Mouse (Mus musculus) kidney, postnatal 0 days (tissue): ENCODE measurements around the gene Hs6st2. TPM values are rescaled to one million over a fixed set of nuclear protein-coding genes. Genes with fewer than 3 reads are reported as not detected.

Experiments
- ATAC-seq: fragments of 200-750 bp; cut with Nextera tagmentation; replicated peaks from 2 replicates; pipeline ENCODE4 v1.8.0; 2017; ENCODE audit warnings: low read depth, moderate number of reproducible peaks, moderate TSS enrichment, moderate library complexity; ENCODE audit not compliant: low FRiP score
- DNase-seq: peaks from one replicate; pipeline ENCODE4 v3.0.0-alpha.2; 2016; ENCODE audit warnings: low spot score
- H3K27ac ChIP-seq: fragments of 300-500 bp; sonication (generic); 2 replicates; pipeline ENCODE4 v1.5.1; 2014; ENCODE audit warnings: mild to moderate bottlenecking
- H3K27me3 ChIP-seq: fragments of 300-500 bp; sonication (generic); 2 replicates; pipeline ENCODE4 v1.6.1; 2014; ENCODE audit warnings: low read length, mixed read lengths; ENCODE audit not compliant: insufficient read depth
- H3K36me3 ChIP-seq: fragments of 300-500 bp; sonication (generic); 2 replicates; pipeline ENCODE4 v1.6.1; 2014; ENCODE audit warnings: low read length, mixed read lengths; ENCODE audit not compliant: insufficient read depth
- H3K4me1 ChIP-seq: fragments of 300-500 bp; sonication (generic); replicated peaks from 2 replicates; pipeline ENCODE4 v1.6.1; 2014; ENCODE audit warnings: antibody characterized with exemption, low read length, mixed read lengths; ENCODE audit not compliant: insufficient read depth
- H3K4me2 ChIP-seq: fragments of 300-500 bp; sonication (generic); 2 replicates; pipeline ENCODE4 v1.6.1; 2014; ENCODE audit warnings: mild to moderate bottlenecking, low read length, moderate library complexity, mixed read lengths
- H3K4me3 ChIP-seq: fragments of 300-500 bp; sonication (generic); replicated peaks from 2 replicates; pipeline ENCODE4 v1.5.1; 2014; ENCODE audit warnings: low read depth, low read length
- H3K9ac ChIP-seq: fragments of 300-500 bp; sonication (generic); 2 replicates; pipeline ENCODE4 v1.6.1; 2014; ENCODE audit warnings: low read depth, low read length
- H3K9me3 ChIP-seq: fragments of 300-500 bp; sonication (generic); replicated peaks from 2 replicates; pipeline ENCODE4 v1.6.1; 2016; ENCODE audit warnings: low read length, inconsistent platforms, mixed read lengths
- CTCF ChIP-seq: IDR thresholded peaks from 2 replicates; pipeline ENCODE4 v1.5.1; 2016; ENCODE audit warnings: antibody characterized with exemption, low read depth, mild to moderate bottlenecking, moderate library complexity
- WGBS: fragments of 180-500 bp; shearing (Covaris S2); extraction: QIAGEN DNeasy Blood & Tissue Kit; methylation state at CpG from one replicate; pipeline ENCODE4 v1.1.7; 2014; 5-methylcytosine and 5-hydroxymethylcytosine counted together
- polyA plus RNA-seq: library from polyadenylated mRNA; unstranded; fragments of >200 nt; fragmentation: Nextera tagmentation; extraction: Ambion mirVana; gene quantifications from 2 replicates; pipeline ENCODE4 v1.2.1, GENCODE M21; 2015

The Hs6st2 gene
- polyA plus RNA-seq, 1 experiment from 2014 or later, result 12.2 TPM

DNA sequence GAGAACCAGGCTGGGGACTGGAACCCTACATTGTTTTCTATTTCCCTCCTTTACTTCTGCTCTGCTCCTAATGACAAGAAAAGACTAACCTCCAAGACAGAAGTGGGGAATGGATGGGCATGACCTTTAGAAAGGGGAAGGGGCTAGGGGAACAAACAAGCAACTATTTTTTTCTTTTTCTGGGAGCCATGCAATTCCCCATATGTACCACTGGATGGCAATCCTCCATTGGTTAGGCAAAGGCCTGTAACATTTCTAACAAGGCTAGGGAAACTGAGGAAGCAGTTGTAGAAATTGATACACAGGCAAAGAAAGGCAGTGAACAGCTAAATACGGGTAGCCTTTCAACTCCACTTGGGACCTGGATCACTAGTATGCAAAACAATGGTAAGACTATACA, 183.8 kb downstream of the Hs6st2 start:
- H3K4me3 ChIP-seq, result no peak overlapping the region
- H3K9me3 ChIP-seq, result no peaks in the 10 kb centered on the region
- no peaks in the 10 kb centered on the region for H3K27me3 ChIP-seq
- H3K27ac ChIP-seq, result no peak overlapping the region
- 42% methylated on average over 1 of the region's 1 CpGs for WGBS
- no peak for DNase-seq
- no peaks in the 10 kb centered on the region for H3K4me1 ChIP-seq
- H3K9ac ChIP-seq, result no peak overlapping the region
- no peak for ATAC-seq
- H3K36me3 ChIP-seq, result no peaks in the 10 kb centered on the region
- H3K4me2 ChIP-seq, result no peak overlapping the region
- peak; percentile 77 for TF ChIP-seq CTCF

DNA sequence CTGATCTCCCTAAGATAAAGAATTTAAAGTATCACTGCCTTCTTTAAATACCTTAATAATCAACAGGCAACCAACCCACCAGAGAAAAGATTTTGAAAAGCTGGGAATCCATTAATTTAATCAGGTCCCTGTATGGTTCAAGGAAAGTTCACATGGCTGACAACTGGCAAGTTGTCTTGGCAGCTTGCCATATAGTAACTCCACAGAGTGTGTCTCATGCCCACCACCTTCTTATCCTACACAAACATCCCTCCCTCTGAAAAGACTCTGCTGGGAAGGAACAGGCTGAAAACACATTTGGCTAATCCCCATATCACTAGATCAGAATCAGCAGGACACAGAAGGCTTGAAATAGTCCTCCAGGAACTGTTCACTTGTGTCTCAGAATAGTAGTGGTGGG, 193.3 kb downstream of the Hs6st2 start:
- Histone ChIP-seq H3K9ac (no peak overlapping the region), H3K36me3 (no peaks in the 10 kb centered on the region), H3K4me1 (no peaks in the 10 kb centered on the region), H3K4me3 (no peak overlapping the region), H3K27ac (no peak overlapping the region), H3K27me3 (no peaks in the 10 kb centered on the region), H3K4me2 (no peak overlapping the region), H3K9me3 (no peaks in the 10 kb centered on the region)
- no peak for TF ChIP-seq CTCF
- DNase-seq, result no peak
- ATAC-seq, result no peak

DNA sequence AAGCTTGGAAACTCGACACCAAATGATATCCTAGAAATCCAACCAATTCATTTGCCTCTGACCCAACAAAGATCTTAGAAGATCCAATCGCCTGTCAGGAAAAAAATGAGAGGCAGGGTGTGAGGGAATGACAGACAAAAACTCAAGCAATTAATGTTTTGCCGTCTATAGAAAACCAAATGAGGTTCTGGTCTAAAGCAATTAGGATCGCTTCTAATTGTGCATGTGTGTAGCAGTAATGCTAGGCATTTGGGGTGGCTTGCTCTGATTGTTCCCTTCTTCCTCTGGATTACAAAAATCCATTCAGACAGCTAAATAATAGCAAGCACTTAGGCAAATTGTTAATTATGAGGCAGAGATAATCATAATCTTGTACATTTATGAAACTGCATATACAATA, 212.2 kb downstream of the Hs6st2 start:
- Histone ChIP-seq H3K9me3 (no peaks in the 10 kb centered on the region), H3K4me1 (no peaks in the 10 kb centered on the region), H3K36me3 (no peaks in the 10 kb centered on the region), H3K4me3 (no peak overlapping the region), H3K9ac (no peak overlapping the region), H3K27me3 (no peaks in the 10 kb centered on the region), H3K4me2 (no peak overlapping the region), H3K27ac (no peak overlapping the region)
- DNase-seq (no peak), ATAC-seq (no peak)
- WGBS, result 76% methylated on average over 4 of the region's 4 CpGs
- no peak for TF ChIP-seq CTCF

DNA sequence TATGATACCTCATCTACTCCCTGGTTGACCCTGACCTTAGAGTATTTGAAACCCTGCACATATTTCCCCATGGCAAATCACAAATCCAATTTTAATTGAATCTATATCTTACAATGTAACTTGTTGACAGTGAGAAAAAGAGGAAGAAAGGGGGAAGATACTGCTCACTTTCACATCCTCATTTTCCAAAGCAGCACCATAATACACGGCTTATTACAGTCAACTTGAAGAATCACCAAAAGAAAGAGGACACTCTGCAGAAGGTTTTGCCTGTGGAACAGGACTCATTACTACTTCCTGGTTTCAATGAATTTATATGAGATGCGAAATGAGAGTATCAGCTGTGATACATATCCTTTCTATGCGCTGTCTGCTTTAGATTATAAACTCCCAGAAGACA, 220.2 kb downstream of the Hs6st2 start:
- no peaks in the 10 kb centered on the region for H3K9me3 ChIP-seq
- H3K4me3 ChIP-seq, result no peak overlapping the region
- H3K9ac ChIP-seq, result no peak overlapping the region
- ATAC-seq (no peak), DNase-seq (no peak)
- TF ChIP-seq CTCF, result no peak
- H3K36me3 ChIP-seq, result no peaks in the 10 kb centered on the region
- no peaks in the 10 kb centered on the region for H3K27me3 ChIP-seq
- WGBS, result 83% methylated on average over 3 of the region's 3 CpGs
- H3K27ac ChIP-seq, result no peak overlapping the region
- no peaks in the 10 kb centered on the region for H3K4me1 ChIP-seq
- H3K4me2 ChIP-seq, result no peak overlapping the region

DNA sequence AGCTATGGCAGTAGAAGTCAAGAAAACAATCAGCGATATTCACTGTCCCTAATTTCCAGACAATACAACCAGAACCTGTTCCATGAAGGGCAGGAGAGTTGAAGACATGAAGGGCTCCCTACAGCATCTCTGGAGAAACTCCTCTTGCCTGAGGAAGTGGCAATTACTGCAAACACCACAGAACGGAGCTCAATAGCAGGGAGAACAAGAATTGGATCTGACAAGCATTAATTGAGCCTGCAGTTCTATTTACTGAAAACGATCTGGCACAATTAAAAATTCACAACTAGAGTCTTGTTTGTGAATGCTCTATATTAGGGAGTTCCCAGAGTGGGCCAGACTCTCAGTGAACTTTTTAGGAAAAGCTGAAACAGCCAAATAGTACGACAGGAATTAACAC, 238.3 kb downstream of the Hs6st2 start:
- no peak for TF ChIP-seq CTCF
- WGBS, result 72% methylated on average over 4 of the region's 4 CpGs

DNA sequence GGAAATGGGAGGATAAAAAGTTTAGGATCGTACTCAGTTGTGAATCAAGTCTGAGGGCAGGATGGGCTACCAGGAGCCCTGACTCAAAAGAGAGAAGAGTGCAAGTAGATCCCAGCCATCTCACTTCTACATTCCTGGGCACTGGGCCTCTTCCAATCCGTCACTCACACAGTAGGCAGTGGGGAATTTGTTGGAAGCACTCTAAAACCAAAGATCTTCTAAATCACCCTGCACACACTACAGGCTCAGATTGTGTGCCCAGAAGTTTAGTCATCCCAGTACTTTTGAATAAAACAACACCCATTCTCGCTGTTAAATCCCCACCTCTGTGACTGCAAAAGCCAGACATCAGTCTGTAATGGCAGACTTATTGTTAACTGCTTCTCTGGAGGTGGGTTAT, 249.9 kb downstream of the Hs6st2 start:
- no peak overlapping the region for H3K4me3 ChIP-seq
- H3K9me3 ChIP-seq, result no peaks in the 10 kb centered on the region
- H3K36me3 ChIP-seq, result no peaks in the 10 kb centered on the region
- H3K4me1 ChIP-seq, result no peaks in the 10 kb centered on the region
- H3K27ac ChIP-seq, result no peak overlapping the region
- no peak for ATAC-seq
- H3K27me3 ChIP-seq, result no peaks in the 10 kb centered on the region
- no peak overlapping the region for H3K4me2 ChIP-seq
- no peak overlapping the region for H3K9ac ChIP-seq
- 52% methylated on average over 3 of the region's 3 CpGs for WGBS
- no peak for TF ChIP-seq CTCF
- no peak for DNase-seq

More for the DNA sequence above, 238.3 kb downstream of the Hs6st2 start:
- Histone ChIP-seq H3K4me2 (no peak overlapping the region), H3K9me3 (no peaks in the 10 kb centered on the region), H3K27me3 (no peaks in the 10 kb centered on the region), H3K4me3 (no peak overlapping the region), H3K9ac (no peak overlapping the region), H3K27ac (no peak overlapping the region), H3K36me3 (no peaks in the 10 kb centered on the region), H3K4me1 (no peaks in the 10 kb centered on the region)
- ATAC-seq (no peak), DNase-seq (no peak)

DNA sequence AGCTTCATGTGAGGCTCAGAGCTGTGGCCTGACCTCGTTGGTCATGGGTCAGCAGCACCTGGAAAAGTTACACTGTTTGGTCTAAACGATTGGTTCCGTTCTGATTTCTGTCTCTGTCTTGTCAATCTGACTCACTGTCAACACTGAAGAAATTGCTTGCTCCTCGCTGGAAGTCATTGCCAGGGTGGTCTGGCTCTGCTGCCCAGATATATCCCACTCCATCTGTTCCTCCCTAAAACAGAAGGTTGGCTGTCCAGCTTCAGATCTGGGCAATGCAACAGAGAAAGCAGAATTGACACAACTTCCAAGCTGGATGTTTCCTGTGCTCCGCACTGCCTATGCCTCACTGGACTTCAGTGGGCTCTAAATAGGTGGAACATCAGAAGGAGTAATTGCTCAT, 256.6 kb downstream of the Hs6st2 start:
- no peak for DNase-seq
- Histone ChIP-seq H3K4me3 (no peak overlapping the region), H3K9ac (no peak overlapping the region), H3K36me3 (no peaks in the 10 kb centered on the region), H3K27ac (no peak overlapping the region), H3K27me3 (no peaks in the 10 kb centered on the region), H3K9me3 (no peaks in the 10 kb centered on the region), H3K4me1 (no peaks in the 10 kb centered on the region), H3K4me2 (no peak overlapping the region)
- no peak for TF ChIP-seq CTCF
- 62% methylated on average over 5 of the region's 5 CpGs for WGBS
- no peak for ATAC-seq
